Mouse (Mus musculus) ES-Bruce4 (cell line): ENCODE data around the gene Bscl2. TPM values are rescaled to one million over a fixed set of nuclear protein-coding genes. Genes with fewer than 3 reads are reported as not detected.

Experiments
- H3K27ac ChIP-seq: 2 replicates; pipeline ENCODE4 v1.5.1; 2012; ENCODE audit warnings: low read length, inconsistent platforms; ENCODE audit not compliant: insufficient read depth
- H3K27me3 ChIP-seq: 2 replicates; pipeline ENCODE4 v1.6.1; 2012; ENCODE audit warnings: mild to moderate bottlenecking, low read length, inconsistent platforms; ENCODE audit not compliant: control insufficient read depth, poor library complexity, insufficient read depth, severe bottlenecking
- H3K36me3 ChIP-seq: 2 replicates; pipeline ENCODE4 v1.6.1; 2012; ENCODE audit warnings: inconsistent platforms, mild to moderate bottlenecking, low read length, moderate library complexity; ENCODE audit not compliant: control insufficient read depth, poor library complexity, insufficient read depth, severe bottlenecking
- H3K4me1 ChIP-seq: one replicate; pipeline ENCODE4 v1.8.1; 2011; ENCODE audit warnings: low read length; ENCODE audit not compliant: control insufficient read depth, insufficient read depth
- H3K4me3 ChIP-seq: 2 replicates; pipeline ENCODE4 v1.5.1; 2011; ENCODE audit warnings: low read depth, mild to moderate bottlenecking, low read length
- H3K9ac ChIP-seq: 2 replicates; pipeline ENCODE4 v1.6.1; 2012; ENCODE audit warnings: low read depth, mild to moderate bottlenecking, inconsistent platforms; ENCODE audit not compliant: poor library complexity, severe bottlenecking
- H3K9me3 ChIP-seq: replicated peaks from 2 replicates; pipeline ENCODE4 v1.6.1; 2012; ENCODE audit warnings: mild to moderate bottlenecking, low read length, inconsistent platforms; ENCODE audit not compliant: control insufficient read depth, poor library complexity, insufficient read depth, severe bottlenecking
- CTCF ChIP-seq: IDR thresholded peaks from one replicate; pipeline ENCODE4 v1.8.1; 2011; ENCODE audit warnings: low read depth, low read length
- EP300 ChIP-seq: IDR thresholded peaks from 2 replicates; pipeline ENCODE4 v1.6.1; 2011; ENCODE audit warnings: low read depth, low read length; ENCODE audit not compliant: insufficient read depth
- POLR2A ChIP-seq: IDR thresholded peaks from one replicate; pipeline ENCODE4 v1.8.1; 2011; ENCODE audit warnings: low read length; ENCODE audit not compliant: insufficient read depth
- polyA plus RNA-seq: library from polyadenylated mRNA; stranded (reverse); fragments of >200 nt; gene quantifications from 2 replicates; pipeline ENCODE4 v1.2.4, GENCODE M21; 2011; ENCODE audit warnings: low read depth; ENCODE audit not compliant: missing spikeins, insufficient read depth, insufficient read length

Gene Bscl2
- polyA plus RNA-seq, 1 experiment = 32.3 TPM

DNA sequence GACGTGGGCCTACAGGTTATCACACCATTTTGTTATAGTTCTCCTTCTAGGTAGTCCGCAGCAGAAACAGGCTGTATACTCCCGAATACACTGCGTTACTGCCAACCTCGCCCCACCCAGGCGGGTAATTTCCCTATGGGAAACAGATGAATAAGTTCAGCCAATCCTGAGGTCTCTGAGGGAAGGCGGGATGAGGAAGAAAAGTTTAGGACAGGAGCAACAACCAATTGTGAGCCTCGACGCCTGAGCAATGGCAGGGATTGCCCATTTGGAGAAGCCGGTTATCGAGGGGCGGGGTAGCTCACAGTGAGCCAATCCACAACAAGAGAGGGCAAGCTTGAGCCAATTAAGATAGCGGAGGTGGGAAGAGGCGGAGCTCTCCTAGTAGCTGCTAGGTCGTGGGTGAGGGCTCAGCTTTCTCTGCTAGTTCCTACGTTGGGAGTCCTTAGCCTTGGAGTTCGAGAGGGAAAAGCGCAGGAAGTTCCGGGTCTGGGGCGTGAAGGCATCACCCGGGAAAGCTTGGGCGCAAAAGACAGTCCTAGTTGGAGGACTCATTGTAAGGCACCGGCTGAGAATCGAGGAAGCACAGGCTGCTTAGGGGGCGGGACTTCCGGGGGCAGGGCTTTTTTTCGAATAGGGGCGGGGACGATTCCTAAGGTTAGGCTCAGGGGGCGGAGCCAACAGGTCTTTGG lies 35.0 kb upstream of the Bscl2 start, which contains the start of gene Zbtb3:
Gene Zbtb3 (plus strand): TSS at position 426 of the 692 bp plus-strand sequence.
- peaks cover 8% of the 10 kb centered on the region; the same call in 1 of the 2 replicates for H3K36me3 ChIP-seq
- peak within 1 kb of the TSS; percentile 75 for H3K27ac ChIP-seq
- H3K9me3 ChIP-seq = no peaks in the 10 kb centered on the region
- no peaks in the 10 kb centered on the region for H3K27me3 ChIP-seq
- H3K4me1 ChIP-seq = no peaks in the 10 kb centered on the region
- peak within 1 kb of the TSS; percentile 73 for H3K9ac ChIP-seq
- peak within 1 kb of the TSS; percentile 91 for H3K4me3 ChIP-seq
- TF ChIP-seq POLR2A (peak; percentile 72), CTCF (no peak), EP300 (no peak)

DNA sequence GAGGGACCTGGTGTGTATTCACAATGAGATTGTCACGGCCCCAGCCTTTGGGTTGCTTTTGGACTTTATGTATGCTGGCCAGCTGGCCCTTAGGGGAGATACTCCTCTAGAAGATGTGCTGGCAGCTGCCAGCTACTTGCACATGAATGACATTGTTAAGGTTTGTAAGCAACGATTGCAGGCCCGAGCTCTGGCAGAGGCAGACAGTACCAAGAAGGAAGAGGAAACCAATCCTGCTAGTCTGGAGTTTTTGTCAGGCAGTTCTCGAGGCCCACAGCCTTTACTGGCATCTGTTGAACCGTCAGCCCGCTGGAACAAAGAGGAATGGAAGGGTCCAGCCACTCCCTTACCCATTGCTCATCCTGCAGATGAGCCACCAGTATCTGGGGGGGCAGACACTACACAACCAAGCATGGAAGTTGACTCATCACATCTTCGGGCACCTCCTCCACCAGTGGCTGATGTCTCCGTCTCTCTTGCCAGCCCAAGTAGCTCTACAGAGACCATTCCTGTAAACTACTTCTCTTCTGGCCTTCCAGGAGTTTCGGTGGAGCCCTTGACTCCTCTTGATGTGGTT lies 34.0 kb upstream of the Bscl2 start:
- no peaks in the 10 kb centered on the region for H3K4me1 ChIP-seq
- peaks cover 12% of the 10 kb centered on the region for H3K36me3 ChIP-seq
- peak overlapping the region; percentile 22 for H3K4me3 ChIP-seq
- no peaks in the 10 kb centered on the region for H3K9me3 ChIP-seq
- no peaks in the 10 kb centered on the region for H3K27me3 ChIP-seq
- no peak for TF ChIP-seq POLR2A
- TF ChIP-seq EP300 = no peak
- TF ChIP-seq CTCF = no peak
- peak overlapping the region; percentile 12; the same call in 1 of the 2 replicates for H3K27ac ChIP-seq
- no peak overlapping the region; the same call in 1 of the 2 replicates for H3K9ac ChIP-seq

DNA sequence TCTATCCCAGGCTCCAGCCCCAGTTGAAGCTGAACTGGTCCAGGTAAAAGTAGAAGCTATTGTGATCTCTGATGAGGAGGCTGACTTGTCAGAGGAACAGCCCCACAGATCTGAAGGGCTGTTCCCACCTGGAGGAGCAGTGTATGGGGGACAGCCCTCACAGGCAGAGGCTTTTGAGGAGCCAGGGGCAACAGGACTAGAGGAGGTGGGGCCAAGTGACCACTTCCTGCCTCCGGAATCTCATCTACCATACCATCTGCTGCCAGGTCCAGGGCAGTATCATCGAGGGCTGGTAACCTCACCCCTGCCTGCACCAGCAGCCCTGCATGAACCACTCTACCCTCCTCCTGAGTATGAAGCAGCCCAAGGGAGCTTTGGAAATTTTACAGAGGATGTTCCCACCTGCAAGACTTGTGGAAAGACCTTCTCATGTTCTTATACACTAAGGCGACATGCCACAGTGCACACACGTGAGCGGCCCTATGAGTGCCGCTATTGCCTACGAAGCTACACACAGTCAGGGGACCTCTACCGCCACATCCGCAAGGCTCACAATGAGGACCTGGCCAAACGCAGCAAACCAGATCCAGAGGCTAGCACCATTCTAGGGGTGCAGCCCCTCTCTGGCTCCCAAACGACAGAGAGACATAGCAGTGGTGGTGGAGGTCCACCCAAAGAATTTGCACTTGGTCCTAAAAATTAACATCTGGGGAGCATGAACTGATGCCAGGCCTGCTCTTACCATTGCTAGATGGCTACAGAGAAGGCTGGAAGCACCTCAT lies 33.2 kb upstream of the Bscl2 start:
- Histone ChIP-seq H3K36me3 (peaks cover 16% of the 10 kb centered on the region), H3K4me3 (no peak overlapping the region), H3K9ac (no peak overlapping the region), H3K27me3 (no peaks in the 10 kb centered on the region), H3K27ac (no peak overlapping the region), H3K9me3 (no peaks in the 10 kb centered on the region), H3K4me1 (no peaks in the 10 kb centered on the region)
- no peak for TF ChIP-seq CTCF
- TF ChIP-seq EP300 = no peak
- no peak for TF ChIP-seq POLR2A

GRCm38 (mm10) chr19:8806810-8807209 lies 30.5 kb upstream of the Bscl2 start:
- Histone ChIP-seq H3K4me3 (no peak overlapping the region), H3K4me1 (no peaks in the 10 kb centered on the region), H3K9me3 (no peaks in the 10 kb centered on the region), H3K27me3 (no peaks in the 10 kb centered on the region), H3K36me3 (peaks cover 37% of the 10 kb centered on the region), H3K27ac (peak overlapping the region; percentile 87), H3K9ac (0 out of 2 replicates have a peak overlapping the region, but pooled peaks have one; percentile 26)
- no peak for TF ChIP-seq EP300
- TF ChIP-seq POLR2A = no peak
- TF ChIP-seq CTCF = no peak

DNA sequence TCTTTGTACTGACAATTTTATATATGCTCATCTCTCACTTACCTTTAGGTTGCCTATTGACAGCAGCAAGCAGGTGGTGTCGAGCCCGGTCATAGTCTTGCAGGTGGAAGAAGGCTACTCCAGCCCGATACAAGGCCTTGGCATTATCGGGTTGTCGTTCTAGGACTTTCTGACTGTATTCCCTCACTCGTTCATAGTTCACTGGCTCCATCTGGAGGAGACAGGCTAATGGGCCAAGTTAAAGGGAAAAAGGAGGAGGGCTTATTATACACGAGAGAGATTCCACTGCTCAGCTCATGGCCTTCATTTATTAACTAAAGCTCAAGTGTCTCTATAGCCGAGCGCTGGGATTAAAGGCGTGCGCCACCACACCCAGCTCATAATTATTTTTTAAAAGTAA lies 21.5 kb upstream of the Bscl2 start:
- Histone ChIP-seq H3K4me3 (no peak overlapping the region), H3K4me1 (no peaks in the 10 kb centered on the region), H3K27ac (no peak overlapping the region), H3K9ac (no peak overlapping the region), H3K36me3 (peaks cover 52% of the 10 kb centered on the region), H3K27me3 (no peaks in the 10 kb centered on the region), H3K9me3 (no peaks in the 10 kb centered on the region)
- TF ChIP-seq CTCF (no peak), EP300 (no peak), POLR2A (no peak)
